Mouse (Mus musculus): ENCODE measurements around the gene Ccdc85c. TPM values are rescaled to one million over a fixed set of nuclear protein-coding genes. Genes with fewer than 3 reads are reported as not detected.

The Ccdc85c gene
- 34.0 and 48.9 TPM in 2 replicates for polyA plus RNA-seq (2012; rRNA removed)

- peak; percentile 77 for DNase-seq (ENCODE audit: low read depth)
- peak; percentile 96 for TF ChIP-seq POLR2A (IDR thresholded peaks at IDR 0.05; ENCODE audit: borderline replicate concordance, extremely low read depth, insufficient read depth, insufficient read length, poor library complexity, severe bottlenecking)
- no peak for TF ChIP-seq CTCF (IDR thresholded peaks at IDR 0.05; ENCODE audit: borderline replicate concordance, extremely low read depth, insufficient read depth, insufficient read length)
Measured at GRCm38 (mm10) chr12:108274661-108275507, at the start of gene Ccdc85c. Gene Ccdc85c (minus strand): TSS chr12:108275425.

GRCm38 (mm10) chr12:108320096-108320495, 44.9 kb upstream of the Ccdc85c start:
- no peak for DNase-seq (ENCODE audit: low read depth)
- TF ChIP-seq POLR2A (IDR thresholded peaks at IDR 0.05; ENCODE audit: borderline replicate concordance, extremely low read depth, insufficient read depth, insufficient read length, poor library complexity, severe bottlenecking) (no peak), CTCF (IDR thresholded peaks at IDR 0.05; ENCODE audit: borderline replicate concordance, extremely low read depth, insufficient read depth, insufficient read length) (no peak)

- DNase-seq (ENCODE audit: low read depth), result no peak
- no peak for TF ChIP-seq CTCF (IDR thresholded peaks at IDR 0.05; ENCODE audit: borderline replicate concordance, extremely low read depth, insufficient read depth, insufficient read length)
- no peak for TF ChIP-seq POLR2A (IDR thresholded peaks at IDR 0.05; ENCODE audit: borderline replicate concordance, extremely low read depth, insufficient read depth, insufficient read length, poor library complexity, severe bottlenecking)
Measured at GRCm38 (mm10) chr12:108318499-108318898, 43.3 kb upstream of the Ccdc85c start.

GRCm38 (mm10) chr12:108317826-108318430, 42.7 kb upstream of the Ccdc85c start:
- TF ChIP-seq POLR2A (IDR thresholded peaks at IDR 0.05; ENCODE audit: borderline replicate concordance, extremely low read depth, insufficient read depth, insufficient read length, poor library complexity, severe bottlenecking) (no peak), CTCF (IDR thresholded peaks at IDR 0.05; ENCODE audit: borderline replicate concordance, extremely low read depth, insufficient read depth, insufficient read length) (no peak)
- DNase-seq (ENCODE audit: low read depth), result no peak

- peak; percentile 71 for DNase-seq (ENCODE audit: low read depth)
- TF ChIP-seq CTCF (IDR thresholded peaks at IDR 0.05; ENCODE audit: borderline replicate concordance, extremely low read depth, insufficient read depth, insufficient read length), result no peak
- no peak for TF ChIP-seq POLR2A (IDR thresholded peaks at IDR 0.05; ENCODE audit: borderline replicate concordance, extremely low read depth, insufficient read depth, insufficient read length, poor library complexity, severe bottlenecking)
Measured at GRCm38 (mm10) chr12:108317201-108317738, 42.0 kb upstream of the Ccdc85c start.

GRCm38 (mm10) chr12:108316655-108317054, 41.4 kb upstream of the Ccdc85c start:
- no peak for DNase-seq (ENCODE audit: low read depth)
- TF ChIP-seq POLR2A (IDR thresholded peaks at IDR 0.05; ENCODE audit: borderline replicate concordance, extremely low read depth, insufficient read depth, insufficient read length, poor library complexity, severe bottlenecking), result no peak
- no peak for TF ChIP-seq CTCF (IDR thresholded peaks at IDR 0.05; ENCODE audit: borderline replicate concordance, extremely low read depth, insufficient read depth, insufficient read length)

GRCm38 (mm10) chr12:108315818-108316217, 40.6 kb upstream of the Ccdc85c start:
- peak; percentile 48 for DNase-seq (ENCODE audit: low read depth)

GRCm38 (mm10) chr12:108313244-108313772, 38.1 kb upstream of the Ccdc85c start:
- TF ChIP-seq CTCF (IDR thresholded peaks at IDR 0.05; ENCODE audit: borderline replicate concordance, extremely low read depth, insufficient read depth, insufficient read length) (no peak), POLR2A (IDR thresholded peaks at IDR 0.05; ENCODE audit: borderline replicate concordance, extremely low read depth, insufficient read depth, insufficient read length, poor library complexity, severe bottlenecking) (no peak)
- no peak for DNase-seq (ENCODE audit: low read depth)

More at GRCm38 (mm10) chr12:108315818-108316217, 40.6 kb upstream of the Ccdc85c start:
- TF ChIP-seq POLR2A (IDR thresholded peaks at IDR 0.05; ENCODE audit: borderline replicate concordance, extremely low read depth, insufficient read depth, insufficient read length, poor library complexity, severe bottlenecking) (no peak), CTCF (IDR thresholded peaks at IDR 0.05; ENCODE audit: borderline replicate concordance, extremely low read depth, insufficient read depth, insufficient read length) (no peak)

- DNase-seq (ENCODE audit: low read depth), result no peak
- no peak for TF ChIP-seq CTCF (IDR thresholded peaks at IDR 0.05; ENCODE audit: borderline replicate concordance, extremely low read depth, insufficient read depth, insufficient read length)
- TF ChIP-seq POLR2A (IDR thresholded peaks at IDR 0.05; ENCODE audit: borderline replicate concordance, extremely low read depth, insufficient read depth, insufficient read length, poor library complexity, severe bottlenecking), result no peak
Measured at GRCm38 (mm10) chr12:108312432-108312851, 37.2 kb upstream of the Ccdc85c start.

- TF ChIP-seq POLR2A (IDR thresholded peaks at IDR 0.05; ENCODE audit: borderline replicate concordance, extremely low read depth, insufficient read depth, insufficient read length, poor library complexity, severe bottlenecking) (no peak), CTCF (IDR thresholded peaks at IDR 0.05; ENCODE audit: borderline replicate concordance, extremely low read depth, insufficient read depth, insufficient read length) (no peak)
- no peak for DNase-seq (ENCODE audit: low read depth)
Measured at GRCm38 (mm10) chr12:108311741-108312290, 36.6 kb upstream of the Ccdc85c start.

All from brain, embryonic 14.5 days (tissue).